Mouse (Mus musculus): ENCODE data around the gene Olfr5.

GRCm38 (mm10) chr7:6456399-6456798 lies 30.3 kb downstream of the Olfr5 start:
- TF ChIP-seq CTCF (conservative IDR thresholded peaks at IDR 0.05; ENCODE audit: low read length) = no peak
- no peak for TF ChIP-seq NANOG (IDR thresholded peaks at IDR 0.05; ENCODE audit: borderline replicate concordance, low read length)
- TF ChIP-seq POU5F1 (IDR thresholded peaks at IDR 0.05; ENCODE audit: borderline replicate concordance, low read length) = no peak
